Mouse (Mus musculus) v-Abl transformed pro-B cells (cell line): ENCODE results near the gene Npepps.
"Not testable (repeated sequence)": the region's sequence is repeated elsewhere in the genome, so short reads cannot be mapped to it uniquely, and the experiment has no call there.

Experiments
- in situ Hi-C, 2 experiments: fragments of 400-800 bp; cut with MboI; formaldehyde crosslinking; loops; one replicate each; pipeline ENCODE4 v1.15.1; 2025; ENCODE audit not compliant: unreplicated experiment in 2 of 2

The Npepps gene

DNA sequence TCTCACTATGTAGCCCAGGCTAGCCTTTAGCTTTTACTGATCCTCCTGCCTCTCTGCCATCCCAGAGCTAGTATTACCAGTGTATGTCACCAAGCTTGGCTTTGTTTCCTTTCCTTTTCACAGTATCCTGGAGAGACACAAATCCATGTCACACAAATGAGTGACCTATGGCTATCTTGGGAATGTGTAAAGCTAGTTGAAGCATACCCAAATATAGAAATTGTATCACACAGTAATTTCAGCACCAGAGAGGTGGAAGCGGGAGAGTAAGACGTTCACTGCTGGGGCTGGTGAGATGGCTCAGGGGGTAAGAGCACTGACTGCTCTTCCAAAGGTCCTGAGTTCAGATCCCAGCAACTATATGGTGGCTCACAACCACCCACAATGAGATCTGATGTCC is 19.5 kb upstream of the Npepps start:
- in situ Hi-C loops: no loop called here

DNA sequence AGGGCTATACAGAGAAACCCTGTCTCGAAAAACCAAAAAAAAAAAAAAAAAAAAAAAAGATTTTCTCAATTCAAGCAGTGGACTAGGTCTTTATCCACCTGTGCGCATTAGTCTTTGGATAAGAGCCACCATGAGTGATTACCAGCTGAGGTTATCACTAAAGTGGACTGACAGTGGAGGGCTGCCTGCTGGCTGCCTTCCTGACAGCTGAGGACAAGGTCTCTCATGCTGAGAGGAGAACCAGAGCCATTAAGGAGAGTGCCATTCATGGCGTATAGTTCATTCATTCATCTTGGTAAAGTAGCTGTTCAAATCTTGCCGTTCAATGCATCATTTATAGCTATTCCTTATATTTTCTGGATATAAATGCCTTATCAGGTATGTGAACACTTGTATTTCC is 16.1 kb upstream of the Npepps start:
- in situ Hi-C loops: no loop called here

DNA sequence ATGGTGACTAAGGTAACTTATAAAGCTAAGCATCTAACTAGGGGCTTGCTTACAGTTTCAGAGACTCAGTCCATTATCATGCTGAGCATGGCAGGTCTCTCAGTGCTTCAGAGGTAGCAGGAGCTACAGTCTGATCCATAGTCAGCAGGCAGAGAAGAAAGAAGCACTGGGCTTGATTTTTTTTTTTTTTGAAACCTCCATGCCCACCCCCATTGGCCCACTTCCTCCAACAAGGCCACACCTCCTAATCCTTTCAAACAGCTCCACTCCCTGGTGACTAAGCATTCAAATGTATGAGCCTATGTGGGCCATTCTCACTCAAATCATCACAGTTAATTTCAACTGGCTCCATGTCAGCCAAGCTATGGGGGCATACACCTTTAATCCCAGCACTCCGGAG is 12.3 kb upstream of the Npepps start:
- in situ Hi-C loops: no loop called here

DNA sequence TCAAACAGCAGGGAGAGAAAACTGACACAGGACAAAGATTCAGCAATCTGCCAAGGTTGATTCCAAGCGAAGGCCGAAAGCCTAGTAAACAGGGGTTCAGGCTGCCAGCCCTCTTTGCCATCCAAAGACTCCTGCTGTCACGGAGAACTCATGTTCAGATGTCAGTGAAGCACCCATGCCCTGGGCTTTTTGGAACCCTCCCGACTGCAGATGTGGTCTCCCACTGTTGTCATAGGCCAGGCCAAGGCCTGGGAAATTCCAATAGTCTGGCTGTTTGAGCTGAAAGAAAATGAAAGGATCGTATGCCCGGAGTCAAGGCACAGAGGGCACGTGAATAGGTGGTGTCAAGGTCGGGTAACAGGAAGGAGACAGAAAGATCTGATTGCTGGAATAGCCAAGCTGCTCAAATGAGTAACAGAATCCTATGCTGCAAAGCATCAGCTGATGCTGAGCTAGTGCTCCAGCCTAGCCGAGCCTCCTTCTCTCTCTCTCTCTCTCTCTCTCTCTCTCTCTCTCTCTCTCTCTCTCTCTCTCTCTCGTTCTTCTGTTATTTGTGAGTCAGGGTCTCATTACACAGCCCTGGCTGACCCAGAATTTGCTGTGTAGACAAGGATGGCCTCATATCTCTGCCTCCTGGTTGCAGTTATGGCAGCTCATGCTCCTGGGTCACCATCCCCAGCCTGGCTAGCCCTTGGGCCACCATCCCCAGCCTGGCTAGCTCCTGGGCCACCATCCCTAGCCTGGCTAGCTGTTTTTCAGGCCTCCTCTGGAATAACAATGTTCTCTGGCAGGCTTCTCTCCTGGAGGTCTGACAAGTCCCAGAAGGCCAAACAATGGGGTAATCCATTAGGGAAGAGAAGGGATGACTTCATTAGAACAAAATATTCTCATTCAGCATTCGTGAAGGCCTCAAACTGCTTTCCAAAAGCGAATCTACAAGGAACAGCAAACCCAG is 9.1 kb upstream of the Npepps start:
- in situ Hi-C loops: no loop called here

DNA sequence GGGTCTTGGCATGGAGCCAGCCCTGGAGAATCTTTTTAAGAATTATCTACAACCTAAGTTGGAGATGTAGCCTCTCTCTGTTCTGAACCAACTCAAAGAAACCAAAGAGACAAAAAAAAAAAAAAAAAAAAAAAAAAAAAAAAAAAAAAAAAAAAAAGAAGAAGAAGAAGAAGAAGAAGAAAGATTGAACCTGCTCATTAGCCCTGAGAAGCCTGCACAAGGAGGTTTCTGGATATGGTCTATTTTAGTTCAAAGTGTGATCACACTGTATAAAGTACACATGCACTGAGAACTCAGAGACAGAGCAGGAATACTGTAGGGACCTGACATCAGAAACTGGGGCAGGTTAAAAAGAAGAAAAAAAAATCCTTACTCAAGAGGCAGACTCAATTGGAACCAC is 7.2 kb upstream of the Npepps start:
- in situ Hi-C loops: no loop called here

DNA sequence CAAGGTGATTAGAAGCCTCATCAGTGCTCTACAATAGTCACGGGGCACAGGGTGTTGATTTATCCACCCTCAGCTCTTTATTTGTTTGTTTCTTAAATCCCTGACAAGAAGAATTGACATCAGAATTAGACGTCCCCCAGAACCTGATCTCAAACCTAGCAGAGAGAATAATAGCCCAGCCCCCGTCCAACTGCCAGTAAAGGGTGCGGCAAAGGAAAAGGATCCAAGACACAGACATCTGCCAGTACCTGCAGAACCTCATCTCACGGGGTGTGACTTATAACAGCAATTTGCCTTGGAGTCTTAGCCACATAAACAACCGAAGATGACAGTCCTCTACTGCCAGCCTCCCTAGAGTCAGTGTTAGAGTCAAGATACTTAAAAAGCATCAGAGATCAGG is 6.5 kb upstream of the Npepps start:
- in situ Hi-C loops: no loop called here

DNA sequence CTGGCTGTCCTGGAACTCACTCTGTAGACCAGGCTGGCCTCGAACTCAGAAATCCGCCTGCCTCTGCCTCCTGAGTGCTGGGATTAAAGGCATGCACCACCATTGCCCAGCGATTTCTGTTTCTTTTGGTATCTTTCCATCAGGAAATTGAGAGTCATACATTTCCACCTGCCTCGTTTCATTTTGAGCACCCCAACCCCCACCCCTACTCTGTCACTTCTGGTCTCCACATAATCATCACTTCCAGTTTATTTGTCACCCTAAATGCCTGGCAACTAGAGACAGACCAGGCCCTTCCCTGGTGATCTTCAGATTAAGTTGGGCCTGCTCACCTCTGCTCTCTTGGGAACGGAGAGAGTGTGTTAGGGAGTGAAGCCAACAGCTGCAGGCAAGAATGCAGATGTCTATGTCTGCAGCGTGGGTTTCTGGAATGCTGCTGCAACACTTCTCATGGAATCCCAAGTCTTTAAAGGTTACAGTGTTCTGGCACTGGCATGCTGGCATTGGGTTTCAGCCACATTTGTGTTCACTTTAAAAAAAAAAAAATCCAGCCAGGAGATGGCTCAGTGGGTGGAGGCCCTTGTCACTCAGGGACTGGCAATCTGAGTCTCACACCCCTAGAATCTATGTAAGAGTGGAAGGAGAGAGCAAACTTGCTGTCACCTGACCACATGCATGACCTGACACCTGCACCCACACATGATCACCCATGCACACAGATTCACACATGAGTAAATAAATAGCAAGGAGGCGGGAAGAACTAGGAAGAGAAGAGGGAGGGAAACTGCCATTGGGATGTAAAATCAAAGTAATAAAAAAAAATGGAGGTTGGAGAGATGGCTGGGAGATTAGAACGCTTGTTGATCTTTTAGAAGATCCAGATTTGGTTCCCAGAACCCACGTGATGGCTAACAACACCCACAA is 5.7 kb upstream of the Npepps start:
- in situ Hi-C loops: no loop called here

DNA sequence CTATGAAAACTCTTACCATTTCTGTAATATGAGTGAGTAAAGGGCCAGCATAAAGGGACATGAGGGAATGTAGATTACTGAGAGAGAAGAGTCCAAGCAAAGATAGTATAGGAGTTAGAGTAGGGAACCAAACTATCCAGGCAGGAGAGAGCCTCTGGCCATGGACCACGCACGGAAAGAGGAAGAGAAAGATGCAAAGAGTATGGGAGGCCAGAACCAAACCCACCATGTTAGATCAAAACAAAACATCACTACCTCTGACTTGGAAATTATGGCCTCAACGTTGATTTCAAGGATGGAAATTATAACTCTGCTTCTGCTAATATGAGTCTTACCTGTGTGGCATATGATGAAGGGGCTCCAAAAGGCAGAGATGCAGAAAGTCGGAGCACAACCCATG is 4.4 kb upstream of the Npepps start:
- in situ Hi-C loops: loop anchor here in 1 of 2 experiments (5.0 kb wide), 1 partner anchor 32 kb away; the partner anchor contains the start of gene Mrpl45

DNA sequence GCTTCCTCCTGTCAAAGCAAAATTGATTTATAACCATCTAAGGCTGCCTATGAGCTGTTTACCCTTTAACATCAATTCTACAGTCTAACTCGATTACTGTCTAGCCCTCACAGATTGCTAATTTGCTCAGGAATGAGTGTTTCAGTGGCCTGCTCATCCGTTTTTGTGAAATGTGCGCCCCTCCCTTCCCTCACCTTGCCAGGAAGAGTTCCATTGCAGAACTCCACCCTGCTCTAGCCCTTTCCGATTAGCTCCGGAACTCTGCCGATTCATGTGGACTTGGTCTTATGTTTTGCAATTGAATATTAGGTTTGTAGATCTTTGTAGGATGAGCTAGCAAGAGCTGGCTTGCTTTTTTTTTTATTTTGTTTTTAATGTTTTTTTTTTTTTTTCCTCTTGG is 1.7 kb upstream of the Npepps start:
- in situ Hi-C loops: loop anchor here in 1 of 2 experiments (5.0 kb wide), 1 partner anchor 35 kb away; the partner anchor contains the start of gene Mrpl45

DNA sequence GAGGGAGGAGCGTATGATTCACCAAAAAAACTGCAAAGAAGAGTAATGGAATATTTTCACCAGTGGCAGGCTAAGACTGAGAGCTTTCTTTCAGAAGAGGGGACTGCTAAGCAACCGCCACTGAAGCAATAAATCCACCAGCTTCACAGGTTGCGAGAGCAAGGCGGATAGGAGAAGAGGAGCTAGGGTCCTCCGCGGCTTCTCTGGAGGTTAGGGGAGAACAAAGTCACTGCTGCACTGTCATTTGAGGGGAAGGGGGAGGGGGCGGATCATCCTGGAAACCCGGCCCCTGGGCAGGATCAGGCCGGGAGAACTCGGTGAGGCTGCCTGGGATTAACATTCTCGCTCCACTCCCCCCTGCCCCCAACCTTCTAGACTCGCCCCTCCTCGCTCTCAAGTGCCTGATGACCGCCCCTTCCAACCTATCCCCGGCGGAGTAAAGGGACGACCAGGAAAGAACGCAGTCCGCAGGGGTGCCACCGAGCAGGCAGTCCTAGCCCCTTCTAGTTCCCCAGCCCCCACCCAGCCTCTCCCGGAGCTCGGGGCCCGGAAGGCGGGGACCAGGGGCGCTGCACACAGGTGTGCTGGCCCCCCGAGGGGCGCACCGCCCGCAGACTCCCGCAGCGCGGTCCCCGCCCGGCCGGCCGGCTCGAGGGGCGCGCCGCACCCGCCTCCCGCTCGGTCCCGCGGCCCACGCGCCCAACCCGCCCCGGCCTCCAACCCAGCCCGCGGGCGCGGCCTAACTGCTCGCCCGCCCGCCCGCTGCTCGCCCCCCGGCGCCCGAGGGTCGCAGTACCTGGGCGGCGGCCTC is 828 bp downstream of the Npepps start:
- in situ Hi-C loops: loop anchor here (5.0 kb wide), 1 partner anchor 38 kb away; the partner anchor contains the start of gene Mrpl45 (in 2 of the 2)

DNA sequence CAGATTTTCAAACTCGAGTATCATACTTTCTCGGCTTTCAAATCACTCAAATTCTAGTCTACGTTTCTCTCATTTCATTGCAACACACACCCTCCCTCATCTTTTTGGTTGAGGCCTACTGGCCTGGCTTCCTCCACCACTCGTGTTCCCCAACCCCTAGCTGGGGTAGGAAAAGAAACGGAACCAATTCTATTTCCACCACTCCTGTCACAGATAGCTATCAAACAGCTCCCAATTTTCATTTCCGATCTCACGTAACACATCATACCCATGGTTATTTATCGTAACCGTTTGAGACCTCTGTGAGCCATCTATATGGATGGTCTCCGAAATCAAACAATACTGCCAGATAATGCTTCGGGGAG is 1.4 kb downstream of the Npepps start:
- in situ Hi-C loops: loop anchor here in 1 of 2 experiments (5.0 kb wide), 1 partner anchor 38 kb away; the partner anchor contains the start of gene Mrpl45

DNA sequence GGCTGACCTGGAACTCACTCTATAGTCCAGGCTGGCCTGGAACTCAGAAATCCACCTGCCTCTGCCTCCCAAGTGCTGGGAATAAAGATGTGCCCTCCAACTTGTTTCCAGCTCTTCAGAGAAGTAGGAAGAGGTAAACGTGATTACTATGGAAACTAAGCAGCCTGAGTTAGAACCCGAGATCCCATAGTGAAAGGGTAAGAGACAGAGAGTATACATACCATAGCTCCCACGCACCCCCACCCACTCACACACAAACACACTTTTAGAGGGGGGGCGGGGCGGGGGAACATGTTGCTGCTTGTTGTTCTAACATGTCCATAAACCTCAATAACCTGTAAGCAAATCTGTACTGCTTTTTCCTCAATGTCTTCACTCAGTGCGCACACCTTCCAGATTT is 2.0 kb downstream of the Npepps start:
- in situ Hi-C loops: loop anchor here in 1 of 2 experiments (5.0 kb wide), 1 partner anchor 39 kb away; the partner anchor contains the start of gene Mrpl45

DNA sequence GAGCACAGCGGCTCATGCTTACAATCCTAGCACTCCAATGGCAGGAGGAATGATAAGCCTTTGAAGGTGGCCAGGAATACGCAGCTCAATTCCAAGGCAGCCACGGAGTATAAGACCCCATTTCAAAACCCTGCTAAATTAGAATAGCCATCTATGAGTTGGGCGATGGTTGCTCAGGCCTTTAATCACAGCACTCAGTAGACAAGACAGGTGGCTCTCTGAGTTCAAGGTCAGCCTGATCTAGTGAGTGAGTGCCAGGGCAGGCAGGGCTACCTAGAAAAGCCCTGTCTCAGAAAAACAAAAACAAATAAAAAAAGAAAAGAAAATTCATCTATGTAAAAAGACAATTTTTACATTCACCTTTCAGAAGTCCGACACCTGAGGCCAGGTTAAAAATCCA is 3.3 kb downstream of the Npepps start:
- in situ Hi-C loops: loop anchor here in 1 of 2 experiments (5.0 kb wide), 1 partner anchor 40 kb away; the partner anchor contains the start of gene Mrpl45

DNA sequence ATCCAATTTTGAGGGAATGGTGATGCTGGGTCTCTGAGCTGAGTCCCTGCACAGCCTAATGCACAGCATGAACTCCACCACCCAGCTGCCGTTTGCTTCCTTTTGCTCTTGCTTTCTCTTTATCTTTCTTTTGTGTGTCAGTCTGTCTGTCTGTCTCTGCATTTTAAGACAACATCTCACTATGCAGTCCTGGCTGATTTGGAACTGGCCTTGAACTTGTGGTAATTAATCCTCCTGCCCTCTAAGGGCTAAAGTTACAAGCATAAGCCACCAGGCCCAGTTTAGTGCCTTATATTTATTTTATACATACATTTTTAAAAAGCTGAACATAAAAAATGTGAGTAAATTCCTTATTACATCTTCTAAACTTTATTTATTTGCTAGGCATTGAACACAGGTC is 4.4 kb downstream of the Npepps start:
- in situ Hi-C loops: loop anchor here in 1 of 2 experiments (5.0 kb wide), 1 partner anchor 41 kb away; the partner anchor contains the start of gene Mrpl45

DNA sequence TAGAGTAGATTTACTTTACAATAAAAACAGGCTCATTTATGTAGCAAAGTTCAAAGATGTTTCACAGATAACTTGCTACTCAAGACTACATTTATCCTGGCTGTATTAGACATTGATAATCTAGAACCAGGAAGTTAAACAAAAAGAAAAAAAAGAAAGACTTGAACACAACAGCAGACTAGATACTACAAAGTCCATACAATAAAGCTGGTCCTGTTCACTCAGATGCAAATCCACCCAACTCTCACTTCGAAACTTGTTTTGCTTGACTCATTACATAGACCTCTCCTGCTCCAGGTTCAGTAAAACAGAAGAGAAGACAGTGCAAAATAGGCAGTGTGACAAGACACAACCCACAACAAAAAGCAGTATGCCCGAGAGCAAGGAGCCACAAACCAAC is 5.1 kb downstream of the Npepps start:
- in situ Hi-C loops: loop anchor here in 1 of 2 experiments (5.0 kb wide), 1 partner anchor 42 kb away; the partner anchor contains the start of gene Mrpl45

DNA sequence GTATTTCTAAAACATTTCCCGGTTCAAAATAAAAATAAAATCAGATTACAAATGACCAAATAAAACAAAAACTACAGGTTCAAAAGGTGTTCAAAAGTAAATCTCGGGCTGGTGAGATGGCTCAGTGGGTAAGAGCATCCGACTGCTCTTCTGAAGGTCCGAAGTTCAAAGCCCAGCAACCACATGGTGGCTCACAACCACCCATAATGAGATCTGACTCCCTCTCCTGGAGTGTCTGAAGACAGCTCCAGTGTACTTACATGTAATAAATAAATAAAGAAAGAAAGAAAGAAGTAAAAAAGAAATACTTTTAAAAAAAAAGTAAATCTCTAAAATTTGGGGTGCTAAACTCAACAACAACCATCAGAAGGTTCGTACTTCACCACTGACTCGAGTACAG is 5.5 kb downstream of the Npepps start:
- in situ Hi-C loops: loop anchor here in 1 of 2 experiments (5.0 kb wide), 1 partner anchor 42 kb away; the partner anchor contains the start of gene Mrpl45

DNA sequence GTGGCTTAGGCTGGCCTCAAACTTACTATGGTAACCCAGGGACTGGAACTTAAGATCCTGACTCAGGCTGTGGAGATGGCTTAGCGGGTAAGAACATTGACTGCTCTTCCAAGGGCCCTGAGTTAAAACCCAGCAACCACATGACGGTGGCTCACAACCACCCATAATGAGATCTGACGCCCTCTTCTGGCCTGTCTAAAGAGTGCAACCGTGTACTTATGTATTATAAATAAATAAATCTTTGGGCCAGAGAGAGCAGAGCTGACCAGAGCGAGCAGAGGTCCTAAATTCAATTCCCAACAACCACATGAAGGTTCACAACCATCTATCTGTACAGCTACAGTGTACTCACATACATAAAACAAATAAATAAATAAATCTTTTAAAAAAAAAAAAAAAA is 6.8 kb downstream of the Npepps start:
- in situ Hi-C loops: no loop called here

DNA sequence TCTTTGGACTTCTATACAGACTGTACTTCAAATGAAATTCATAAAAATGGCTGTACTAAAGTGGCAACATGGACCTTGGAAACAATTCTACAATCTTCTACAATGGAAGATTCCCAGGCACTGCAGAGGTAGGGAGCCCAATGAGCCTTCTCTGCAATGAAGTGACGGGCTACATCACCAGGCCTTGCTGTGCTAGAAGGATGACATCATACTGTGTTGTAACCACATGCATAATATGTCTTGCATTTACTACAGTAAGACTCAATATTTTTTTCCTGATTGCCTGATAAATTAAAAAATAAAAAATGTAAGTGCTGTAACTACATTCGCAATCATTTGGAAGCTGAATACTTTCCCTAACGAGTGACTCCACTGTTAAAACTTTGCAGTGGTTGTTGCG is 7.6 kb downstream of the Npepps start:
- in situ Hi-C loops: no loop called here

DNA sequence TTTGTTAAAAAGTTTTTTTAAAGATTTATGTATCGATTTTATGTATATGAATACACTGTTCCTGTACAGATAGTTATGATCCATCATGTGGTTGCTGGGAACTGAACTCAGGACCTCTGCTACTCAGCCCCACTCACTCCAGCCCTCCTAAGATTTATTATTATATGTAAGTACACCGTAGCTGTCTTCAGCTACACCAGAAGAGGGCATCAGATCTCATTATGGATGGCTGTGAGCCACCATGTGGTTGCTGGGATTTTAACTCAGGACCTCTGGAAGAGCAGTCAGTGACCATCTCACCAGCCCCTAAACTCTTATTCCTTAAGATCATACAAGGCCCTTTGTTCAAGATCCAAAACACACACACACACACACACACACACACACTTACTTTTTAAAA is 10.4 kb downstream of the Npepps start:
- in situ Hi-C loops: not testable (repeated sequence)

DNA sequence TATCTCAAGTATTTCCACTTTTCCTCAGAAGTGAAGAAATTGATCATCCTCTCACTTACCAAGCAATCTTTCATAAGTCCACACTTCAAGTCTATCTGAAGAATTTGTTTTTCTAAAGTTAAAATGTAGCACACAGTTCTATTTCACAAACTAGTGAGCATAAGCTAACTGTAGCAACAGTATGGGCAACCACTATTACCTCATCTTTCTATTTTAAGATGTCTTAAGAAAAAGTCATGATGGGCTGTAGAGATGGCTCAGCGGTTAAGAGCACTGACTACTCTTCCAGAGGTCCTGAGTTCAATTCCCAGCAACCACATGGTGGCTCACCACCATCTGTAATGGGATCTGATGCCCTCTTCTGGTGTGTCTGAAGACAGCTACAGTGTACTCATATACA is 13.9 kb downstream of the Npepps start:
- in situ Hi-C loops: not testable (repeated sequence)
